Mouse (Mus musculus): ENCODE measurements around the gene Scd4. TPM values are rescaled to one million over a fixed set of nuclear protein-coding genes. Genes with fewer than 3 reads are reported as not detected.
A peak's percentile ranks its signal among the peaks of the same experiment; 100 is the strongest.

Scd4 gene
- 0.20 TPM in 2 replicates for polyA plus RNA-seq (2012; rRNA removed)

DNA sequence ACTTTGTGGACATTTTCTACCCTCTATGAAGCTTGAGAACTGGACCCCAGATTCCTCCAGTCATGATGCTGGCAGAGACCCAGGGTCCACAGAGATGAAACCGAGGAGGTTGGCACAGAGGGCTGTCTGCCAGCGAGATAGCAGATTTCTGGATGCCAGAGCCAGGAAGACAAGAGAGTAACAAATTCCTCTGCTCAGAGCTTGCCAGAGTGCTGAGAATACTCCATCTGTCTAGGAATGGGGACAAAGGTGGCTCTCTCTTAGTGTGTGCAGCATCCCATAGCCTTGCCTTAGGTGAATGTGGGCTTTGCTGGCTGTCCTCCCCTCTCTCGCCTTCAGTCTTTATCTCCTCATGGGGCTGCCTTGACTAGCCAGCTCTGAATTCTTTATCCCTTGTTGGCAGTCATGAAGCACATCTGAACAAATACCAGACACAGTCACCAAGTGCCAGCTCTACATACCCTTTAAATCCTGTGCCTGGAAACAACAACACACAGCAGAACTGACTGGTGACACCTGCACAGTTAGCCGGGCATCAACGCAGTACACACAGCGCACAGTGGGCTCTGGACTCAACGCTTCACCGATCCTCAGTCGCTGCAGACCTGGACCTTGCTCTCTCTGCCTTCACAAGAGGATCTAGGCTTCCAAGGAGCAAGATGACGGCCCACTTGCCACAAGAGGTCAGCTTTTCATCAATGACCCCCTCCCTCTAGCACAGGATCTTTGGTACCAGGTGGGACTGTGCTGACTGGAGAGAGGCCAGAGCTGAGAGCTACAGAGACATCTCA, at the start of gene Scd4:
Scd4 (plus strand) TSS at position 260 of the 791 bp plus-strand sequence.
- H3K4me1 ChIP-seq (ENCODE audit: control insufficient read depth, insufficient read depth, insufficient read length), result no peaks in the 10 kb centered on the region
- no peak within 1 kb of the TSS for H3K4me3 ChIP-seq (ENCODE audit: extremely low read depth, insufficient read depth, insufficient read length)
- no peak for DNase-seq (ENCODE audit: low read depth in 1 of 2, low spot score in 2 of 2)
- H3K27me3 ChIP-seq (ENCODE audit: control insufficient read depth, insufficient read depth, low read length), result no peaks in the 10 kb centered on the region
- TF ChIP-seq POLR2A (IDR thresholded peaks at IDR 0.05; ENCODE audit: low read depth, low read length) (no peak), CTCF (IDR thresholded peaks at IDR 0.05; ENCODE audit: extremely low read depth, insufficient read depth, insufficient read length, insufficient replicate concordance) (no peak)
- whole genome bisulfite sequencing, result 87% methylated on average over 10 of the region's 10 CpGs
- no peak within 1 kb of the TSS for H3K27ac ChIP-seq (ENCODE audit: insufficient read depth, low read length)
- no peaks in the 10 kb centered on the region for H3K36me3 ChIP-seq (ENCODE audit: control insufficient read depth, insufficient read depth, low read length)

DNA sequence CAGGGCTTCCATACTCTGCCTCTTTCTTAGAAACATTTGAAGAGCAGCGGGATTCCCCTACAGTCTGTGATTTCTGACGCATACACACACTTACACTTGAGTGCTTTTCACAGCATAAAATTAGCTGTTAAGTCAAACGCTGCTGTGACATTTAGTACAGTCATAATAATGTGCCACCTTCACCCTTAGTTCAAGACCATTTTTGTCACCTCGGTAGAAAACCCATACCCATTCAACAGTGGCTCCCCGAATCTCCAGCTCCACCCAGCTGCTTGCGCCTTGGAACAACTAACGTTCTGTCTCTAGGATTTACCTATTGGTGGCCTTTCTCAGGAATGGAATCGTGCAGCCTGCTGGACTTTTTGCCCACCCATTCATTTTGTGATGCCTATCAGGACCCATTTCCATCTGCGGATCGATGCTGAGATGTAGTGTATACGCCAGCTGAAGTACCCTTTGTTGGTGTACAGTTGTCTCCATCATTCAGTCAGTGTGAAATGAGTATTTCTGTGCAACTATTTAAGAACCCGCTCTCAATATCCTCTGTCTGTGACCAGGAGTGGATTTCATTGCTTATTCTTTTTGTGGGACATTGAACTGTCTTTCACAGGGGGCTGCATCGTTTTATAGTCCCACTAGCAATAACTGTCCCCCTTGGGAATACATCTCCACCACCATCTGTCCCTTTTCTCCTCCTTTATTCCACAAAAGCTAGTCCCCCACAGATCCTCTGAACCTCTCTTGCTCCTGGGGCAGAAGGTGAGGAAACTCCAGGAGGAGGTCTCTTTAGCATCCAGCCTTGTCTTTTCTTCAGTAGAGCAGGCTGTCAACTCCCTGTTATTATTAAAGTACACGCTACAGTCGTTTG, 49.5 kb upstream of the Scd4 start:
- DNase-seq (ENCODE audit: low read depth in 1 of 2, low spot score in 2 of 2), result peak; percentile 12 to 72
- peak overlapping the region; percentile 55 for H3K4me3 ChIP-seq (ENCODE audit: extremely low read depth, insufficient read depth, insufficient read length)
- H3K27ac ChIP-seq (ENCODE audit: insufficient read depth, low read length), result peak overlapping the region; percentile 88
- no peaks in the 10 kb centered on the region for H3K27me3 ChIP-seq (ENCODE audit: control insufficient read depth, insufficient read depth, low read length)
- WGBS, result 33% methylated on average over 15 of the region's 15 CpGs
- peaks cover 25% of the 10 kb centered on the region for H3K4me1 ChIP-seq (ENCODE audit: control insufficient read depth, insufficient read depth, insufficient read length)
- H3K36me3 ChIP-seq (ENCODE audit: control insufficient read depth, insufficient read depth, low read length), result no peaks in the 10 kb centered on the region
- no peak for TF ChIP-seq CTCF (IDR thresholded peaks at IDR 0.05; ENCODE audit: extremely low read depth, insufficient read depth, insufficient read length, insufficient replicate concordance)
- TF ChIP-seq POLR2A (IDR thresholded peaks at IDR 0.05; ENCODE audit: low read depth, low read length), result no peak

DNA sequence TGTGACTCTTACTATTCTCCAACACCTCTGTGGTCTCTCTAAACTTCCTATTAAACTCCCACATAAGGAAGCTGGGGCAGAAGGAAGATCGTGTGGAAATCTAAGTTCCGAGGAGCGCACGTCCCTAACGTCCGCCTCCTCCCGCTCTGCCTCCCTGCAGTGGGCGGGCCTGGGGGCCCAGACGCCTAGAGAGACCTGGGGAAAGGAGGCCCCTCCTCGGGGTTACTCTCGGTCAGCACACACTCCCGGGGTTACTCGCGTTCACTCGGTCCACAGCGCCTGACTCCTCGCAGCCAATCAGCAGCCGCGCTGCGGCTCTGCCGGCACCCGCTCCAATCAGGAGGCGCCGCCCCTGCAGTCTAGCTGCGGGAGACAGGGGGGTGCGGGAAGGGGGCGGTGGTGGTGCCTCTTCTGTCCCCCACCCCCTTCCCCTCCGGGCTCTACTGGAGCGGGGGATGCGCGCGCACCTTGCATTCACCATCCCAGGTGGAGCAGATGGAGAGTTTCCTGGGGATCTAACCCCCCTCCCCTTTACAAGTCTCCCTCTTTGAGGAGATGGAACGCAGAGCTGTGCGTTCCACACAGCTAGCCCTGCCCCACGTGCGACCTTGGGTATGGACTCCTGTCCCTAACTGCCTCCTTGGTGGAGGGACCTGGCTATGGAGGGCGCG, 48.7 kb upstream of the Scd4 start:
- H3K4me1 ChIP-seq (ENCODE audit: control insufficient read depth, insufficient read depth, insufficient read length), result peaks cover 25% of the 10 kb centered on the region
- WGBS, result 1% methylated on average over 38 of the region's 38 CpGs

DNA sequence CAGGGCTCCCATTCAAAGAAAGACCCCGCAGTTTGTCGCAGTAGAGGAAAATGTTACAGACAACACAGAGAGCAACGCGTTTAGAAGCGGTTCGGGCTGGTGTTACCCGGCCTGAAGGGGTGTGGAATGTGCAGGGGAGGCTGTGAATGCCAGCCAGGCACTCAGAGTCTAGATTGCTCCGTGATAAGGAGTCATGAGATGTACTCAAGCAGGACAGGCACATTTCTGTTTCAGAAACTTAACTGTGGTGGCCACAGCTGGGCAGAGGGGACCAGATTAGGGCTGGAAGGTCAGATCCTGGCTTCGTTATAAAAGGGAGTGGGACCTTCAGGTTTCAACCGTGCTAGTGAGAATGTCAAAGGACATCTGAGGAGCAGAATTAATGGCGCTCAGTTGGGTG, 48.2 kb upstream of the Scd4 start:
- Histone ChIP-seq H3K4me3 (ENCODE audit: extremely low read depth, insufficient read depth, insufficient read length) (peak overlapping the region; percentile 57), H3K27me3 (ENCODE audit: control insufficient read depth, insufficient read depth, low read length) (no peaks in the 10 kb centered on the region), H3K4me1 (ENCODE audit: control insufficient read depth, insufficient read depth, insufficient read length) (peaks cover 25% of the 10 kb centered on the region), H3K27ac (ENCODE audit: insufficient read depth, low read length) (peak overlapping the region; percentile 83), H3K36me3 (ENCODE audit: control insufficient read depth, insufficient read depth, low read length) (no peaks in the 10 kb centered on the region)
- no peak for DNase-seq (ENCODE audit: low read depth in 1 of 2, low spot score in 2 of 2)
- 6% methylated on average over 11 of the region's 11 CpGs for WGBS
- TF ChIP-seq CTCF (IDR thresholded peaks at IDR 0.05; ENCODE audit: extremely low read depth, insufficient read depth, insufficient read length, insufficient replicate concordance) (no peak), POLR2A (IDR thresholded peaks at IDR 0.05; ENCODE audit: low read depth, low read length) (no peak)

More for the DNA sequence above, 48.7 kb upstream of the Scd4 start:
- Histone ChIP-seq H3K4me3 (ENCODE audit: extremely low read depth, insufficient read depth, insufficient read length) (peak overlapping the region; percentile 57), H3K27me3 (ENCODE audit: control insufficient read depth, insufficient read depth, low read length) (no peaks in the 10 kb centered on the region), H3K36me3 (ENCODE audit: control insufficient read depth, insufficient read depth, low read length) (no peaks in the 10 kb centered on the region), H3K27ac (ENCODE audit: insufficient read depth, low read length) (peak overlapping the region; percentile 88)
- no peak for TF ChIP-seq CTCF (IDR thresholded peaks at IDR 0.05; ENCODE audit: extremely low read depth, insufficient read depth, insufficient read length, insufficient replicate concordance)
- DNase-seq (ENCODE audit: low read depth in 1 of 2, low spot score in 2 of 2), result peak; percentile 80 to 93

DNA sequence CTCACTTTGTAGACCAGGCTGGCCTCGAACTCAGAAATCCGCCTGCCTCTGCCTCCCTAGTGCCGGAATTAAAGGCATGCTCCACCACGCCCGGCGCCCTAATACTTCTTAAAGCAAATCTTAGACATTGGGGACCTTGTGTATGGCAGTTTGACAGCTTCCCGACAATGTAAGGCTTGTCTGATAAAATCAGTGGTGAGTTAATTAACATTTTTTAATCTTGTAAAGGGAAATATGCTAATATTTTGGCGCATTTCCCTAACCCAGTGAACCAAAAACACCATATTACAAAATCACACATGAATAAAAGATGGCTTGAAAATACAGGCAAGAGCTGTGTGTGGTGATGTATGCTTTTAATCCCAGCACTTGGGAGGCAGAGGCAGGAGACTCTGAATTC, 47.3 kb upstream of the Scd4 start:
- Histone ChIP-seq H3K4me3 (ENCODE audit: extremely low read depth, insufficient read depth, insufficient read length) (no peak overlapping the region), H3K36me3 (ENCODE audit: control insufficient read depth, insufficient read depth, low read length) (no peaks in the 10 kb centered on the region), H3K4me1 (ENCODE audit: control insufficient read depth, insufficient read depth, insufficient read length) (peaks cover 25% of the 10 kb centered on the region), H3K27ac (ENCODE audit: insufficient read depth, low read length) (no peak overlapping the region), H3K27me3 (ENCODE audit: control insufficient read depth, insufficient read depth, low read length) (no peaks in the 10 kb centered on the region)
- no peak for DNase-seq (ENCODE audit: low read depth in 1 of 2, low spot score in 2 of 2)
- TF ChIP-seq CTCF (IDR thresholded peaks at IDR 0.05; ENCODE audit: extremely low read depth, insufficient read depth, insufficient read length, insufficient replicate concordance), result no peak
- no peak for TF ChIP-seq POLR2A (IDR thresholded peaks at IDR 0.05; ENCODE audit: low read depth, low read length)
- 87% methylated on average over 8 of the region's 8 CpGs for WGBS

DNA sequence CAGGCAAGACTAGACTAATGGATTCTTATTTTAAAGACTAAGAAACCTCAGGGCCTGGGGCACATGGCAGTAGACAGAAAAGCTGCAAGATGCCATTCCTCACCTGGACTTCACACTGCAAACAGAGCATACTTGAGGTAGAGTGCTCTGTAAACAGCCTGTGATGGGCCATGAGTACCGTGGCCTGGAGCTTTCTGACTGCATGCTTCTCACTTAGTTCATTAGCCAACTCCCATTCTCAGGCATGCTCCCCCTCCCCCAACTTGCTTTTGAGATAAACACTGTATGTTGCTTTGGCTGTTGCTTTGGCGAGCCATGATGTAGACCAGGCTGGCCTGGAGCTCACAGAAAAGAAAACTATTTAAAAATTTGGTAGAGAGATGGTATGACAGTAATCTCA, 46.8 kb upstream of the Scd4 start:
- H3K4me1 ChIP-seq (ENCODE audit: control insufficient read depth, insufficient read depth, insufficient read length), result peaks cover 22% of the 10 kb centered on the region
- H3K27ac ChIP-seq (ENCODE audit: insufficient read depth, low read length), result no peak overlapping the region
- no peak for DNase-seq (ENCODE audit: low read depth in 1 of 2, low spot score in 2 of 2)
- whole genome bisulfite sequencing, result 75% methylated on average over 2 of the region's 2 CpGs
- H3K36me3 ChIP-seq (ENCODE audit: control insufficient read depth, insufficient read depth, low read length), result no peaks in the 10 kb centered on the region
- H3K4me3 ChIP-seq (ENCODE audit: extremely low read depth, insufficient read depth, insufficient read length), result no peak overlapping the region
- H3K27me3 ChIP-seq (ENCODE audit: control insufficient read depth, insufficient read depth, low read length), result no peaks in the 10 kb centered on the region
- TF ChIP-seq CTCF (IDR thresholded peaks at IDR 0.05; ENCODE audit: extremely low read depth, insufficient read depth, insufficient read length, insufficient replicate concordance) (no peak), POLR2A (IDR thresholded peaks at IDR 0.05; ENCODE audit: low read depth, low read length) (no peak)
